Mouse (Mus musculus) layer of hippocampus, adult 8-10 months (tissue): ENCODE results near the gene Camkv. TPM values are rescaled to one million over a fixed set of nuclear protein-coding genes. Genes with fewer than 3 reads are reported as not detected.

Experiments used
- DNase-seq, 2 experiments: peaks; one replicate each; pipeline ENCODE4 v3.0.0; 2022; ENCODE audit warnings: low spot score in 2 of 2
- total RNA-seq, 4 experiments: library from RNA; stranded (reverse); gene quantifications; 2 replicates each; pipeline ENCODE4 v1.2.4; 2022

Gene Camkv
- total RNA-seq, 4 experiments from 2014 or later = 470 to 535 (median 505) TPM

DNA sequence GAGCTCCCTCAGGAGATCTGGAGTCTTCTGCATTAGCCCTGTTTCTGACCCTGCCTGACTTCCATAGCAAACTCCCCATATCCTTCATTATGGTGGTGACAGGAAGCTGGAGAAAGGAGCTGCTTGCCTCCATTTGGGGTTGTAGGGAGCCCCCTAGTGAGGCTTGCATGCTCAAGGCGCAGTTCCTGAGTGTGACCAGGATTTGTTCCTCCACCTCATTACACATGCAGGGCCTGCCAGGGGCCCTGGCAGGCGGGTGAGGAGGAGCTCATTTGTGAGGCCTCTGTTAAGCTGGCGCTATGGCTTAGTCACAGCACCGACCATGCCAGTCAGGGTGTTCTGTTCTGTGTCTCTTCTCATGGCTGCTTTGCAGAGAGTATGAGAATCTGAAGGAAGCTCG, 26.4 kb downstream of the Camkv start:
- DNase-seq = peak; percentile 74 to 81

DNA sequence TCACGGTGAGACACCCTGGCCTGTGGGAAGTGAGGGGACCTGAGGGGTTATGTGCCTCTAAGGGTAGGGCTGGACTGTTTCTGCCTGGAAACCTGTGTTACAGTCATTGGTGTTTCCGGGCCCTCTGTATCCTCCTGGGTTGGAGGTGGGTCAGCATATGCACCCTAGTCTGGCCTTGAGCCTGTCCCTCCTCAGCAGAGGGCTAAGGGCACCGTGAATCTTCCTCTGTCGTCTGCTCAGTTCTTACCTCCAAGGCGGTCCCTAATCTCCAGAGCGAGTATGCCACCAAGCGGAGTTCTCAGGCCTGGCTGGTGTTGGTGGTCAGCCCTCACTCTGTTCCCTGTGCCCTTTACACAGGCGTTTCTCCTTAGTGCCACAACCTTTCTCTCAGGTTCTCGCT, 27.4 kb downstream of the Camkv start:
- no peak for DNase-seq

DNA sequence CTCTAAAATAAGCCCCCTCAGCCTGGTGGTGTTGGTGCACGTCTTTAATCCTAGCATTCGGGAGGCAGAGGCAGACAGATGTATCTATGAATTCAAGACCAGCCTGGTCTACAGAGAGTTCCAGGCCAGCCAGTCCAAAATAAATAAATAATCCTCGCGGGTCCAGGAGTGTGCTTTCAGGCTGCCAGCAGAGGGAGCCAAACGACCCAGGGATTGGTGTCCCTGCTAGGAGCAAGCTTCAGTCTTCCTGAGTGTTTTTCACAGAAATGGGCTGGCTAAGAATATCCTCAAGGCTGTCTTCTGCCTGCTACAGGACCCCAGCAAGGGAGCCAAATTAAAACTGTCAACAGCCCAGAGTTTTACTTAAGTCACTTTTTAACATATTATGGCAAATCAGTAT, 28.2 kb downstream of the Camkv start:
- DNase-seq = peak; percentile 65 to 72

DNA sequence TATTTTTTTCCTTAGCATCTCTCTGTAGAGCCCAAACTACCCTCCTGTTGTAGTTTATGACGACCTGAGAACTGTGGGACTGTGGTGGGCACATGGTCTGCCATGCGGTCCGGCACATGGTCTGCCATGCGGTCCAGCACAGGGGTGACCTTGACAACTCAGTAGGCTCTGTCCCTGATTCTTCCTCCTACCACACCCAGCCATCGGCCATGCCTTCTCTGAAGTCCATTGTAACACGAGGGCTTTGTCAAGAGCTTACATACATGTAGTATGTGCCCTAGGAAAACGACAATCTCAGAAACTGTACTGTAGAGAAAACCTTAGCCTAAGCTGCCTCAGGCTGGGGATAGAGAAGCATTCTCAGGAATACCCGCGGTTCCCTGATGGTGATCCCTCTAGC, 29.2 kb downstream of the Camkv start:
- DNase-seq = no peak

DNA sequence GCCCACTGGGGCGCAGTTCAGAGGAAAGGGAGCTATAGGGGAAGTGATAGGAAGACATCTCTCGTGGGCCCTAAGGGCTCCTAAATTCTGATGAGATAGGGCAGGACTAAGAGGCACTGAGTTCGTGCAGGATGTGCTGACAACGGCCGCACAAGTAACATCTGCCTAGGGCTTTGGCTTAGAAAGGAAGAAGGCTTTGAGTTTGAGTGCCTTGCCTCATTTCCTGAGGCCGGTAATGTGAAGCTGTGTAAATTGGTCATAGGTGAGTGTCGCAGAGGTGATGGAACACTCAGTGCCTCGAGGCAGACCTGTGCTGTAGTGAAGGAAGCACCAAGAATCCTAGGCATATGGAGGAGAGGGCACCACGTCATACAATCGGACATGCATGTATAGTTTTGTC, 31.2 kb downstream of the Camkv start:
- no peak for DNase-seq

DNA sequence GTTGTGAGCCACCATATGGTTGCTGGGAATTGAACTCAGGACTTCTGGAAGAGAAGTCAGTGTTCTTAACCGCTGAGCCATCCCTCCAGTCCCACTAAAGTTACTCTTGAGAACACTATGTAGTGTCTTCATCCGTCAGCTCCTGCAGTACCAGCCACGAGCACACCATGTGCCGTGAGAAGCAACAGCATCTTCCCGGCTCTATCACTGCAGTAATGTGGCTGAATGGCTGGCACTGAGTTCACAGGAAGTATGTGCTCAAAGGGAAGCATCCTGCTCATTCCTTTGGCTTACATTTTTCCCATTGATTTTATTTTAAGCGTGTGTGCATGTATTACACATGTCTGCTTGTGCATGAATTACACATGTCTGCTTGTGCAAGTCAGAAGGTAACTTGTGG, 32.0 kb downstream of the Camkv start:
- no peak for DNase-seq

DNA sequence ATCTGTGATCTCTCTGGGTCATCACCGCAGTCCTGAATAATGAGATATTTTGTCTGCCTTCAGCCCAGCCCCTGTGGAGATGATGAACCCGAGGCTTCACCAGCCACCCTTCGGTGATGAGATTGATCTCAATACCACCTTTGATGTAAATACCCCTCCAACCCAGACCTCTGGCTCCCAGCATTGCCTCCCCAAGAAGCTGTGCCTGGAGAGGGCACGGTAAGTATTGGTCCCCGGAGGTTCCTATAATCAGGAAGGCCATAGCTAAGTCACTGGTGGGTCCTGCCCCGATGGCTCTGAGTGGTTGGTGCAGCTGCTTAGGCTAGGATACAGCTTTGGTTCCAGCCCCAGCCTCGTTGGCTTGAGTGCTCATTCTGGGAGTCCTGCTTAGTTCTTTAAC, 33.1 kb downstream of the Camkv start:
- no peak for DNase-seq

DNA sequence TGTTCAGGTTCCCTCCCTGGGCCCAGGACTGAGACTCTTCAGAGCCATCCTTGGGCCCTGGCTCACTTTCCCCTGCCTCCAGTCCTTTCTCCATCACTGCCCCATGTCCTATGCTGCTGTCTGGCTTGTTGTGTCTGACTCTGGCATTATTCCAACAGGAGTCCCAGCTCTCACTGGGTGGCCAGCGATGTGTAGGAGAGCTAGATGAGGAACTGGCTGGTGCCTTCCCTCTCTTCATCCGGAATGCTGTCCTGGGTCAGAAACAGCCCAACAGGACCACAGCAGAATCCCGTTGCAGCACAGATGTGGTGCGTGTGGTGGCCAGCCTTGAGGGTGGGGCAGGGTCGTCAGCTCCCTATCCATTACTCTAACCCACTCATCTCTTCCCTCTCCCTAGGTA, 34.8 kb downstream of the Camkv start:
- DNase-seq = no peak

DNA sequence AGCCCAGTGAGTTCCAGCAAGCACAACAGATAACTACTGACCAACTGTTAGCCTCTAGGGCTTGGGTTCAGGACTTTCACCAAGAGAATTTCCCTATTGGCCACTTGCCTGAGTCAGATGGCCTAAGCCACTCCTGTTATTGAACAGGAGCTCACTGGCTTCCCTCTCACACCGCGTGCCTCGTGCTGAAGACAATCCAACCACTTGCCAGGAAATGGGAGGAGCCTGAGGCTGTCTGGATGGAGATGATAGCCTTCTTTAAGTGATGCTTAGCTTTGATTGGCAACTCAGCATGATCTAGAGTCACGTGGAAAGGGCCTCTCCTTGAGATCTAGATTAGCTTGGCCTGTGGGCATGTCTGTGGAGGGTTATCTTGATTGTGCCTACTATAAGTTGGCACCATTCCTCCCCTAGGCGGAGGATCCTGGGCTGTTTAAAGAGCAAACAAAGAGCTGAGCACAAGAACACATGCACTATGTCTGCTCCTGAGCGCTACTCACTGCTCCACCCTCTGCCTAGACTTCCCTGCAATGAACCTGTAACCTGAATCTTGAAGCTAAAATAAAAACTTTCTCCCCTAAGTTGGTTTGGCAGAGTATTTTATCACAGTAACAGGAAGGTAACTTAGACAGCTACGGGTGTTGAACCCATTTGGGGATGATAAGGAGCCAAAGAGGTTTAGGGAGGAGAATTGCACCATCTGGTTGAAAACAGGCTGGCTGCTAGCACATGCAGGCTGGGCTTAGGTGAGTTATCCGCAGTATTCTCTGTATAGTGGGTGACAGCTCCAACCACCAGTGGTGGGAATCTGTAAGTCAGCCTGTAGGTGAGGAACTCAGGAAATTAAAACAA, 36.4 kb downstream of the Camkv start:
- DNase-seq = no peak

DNA sequence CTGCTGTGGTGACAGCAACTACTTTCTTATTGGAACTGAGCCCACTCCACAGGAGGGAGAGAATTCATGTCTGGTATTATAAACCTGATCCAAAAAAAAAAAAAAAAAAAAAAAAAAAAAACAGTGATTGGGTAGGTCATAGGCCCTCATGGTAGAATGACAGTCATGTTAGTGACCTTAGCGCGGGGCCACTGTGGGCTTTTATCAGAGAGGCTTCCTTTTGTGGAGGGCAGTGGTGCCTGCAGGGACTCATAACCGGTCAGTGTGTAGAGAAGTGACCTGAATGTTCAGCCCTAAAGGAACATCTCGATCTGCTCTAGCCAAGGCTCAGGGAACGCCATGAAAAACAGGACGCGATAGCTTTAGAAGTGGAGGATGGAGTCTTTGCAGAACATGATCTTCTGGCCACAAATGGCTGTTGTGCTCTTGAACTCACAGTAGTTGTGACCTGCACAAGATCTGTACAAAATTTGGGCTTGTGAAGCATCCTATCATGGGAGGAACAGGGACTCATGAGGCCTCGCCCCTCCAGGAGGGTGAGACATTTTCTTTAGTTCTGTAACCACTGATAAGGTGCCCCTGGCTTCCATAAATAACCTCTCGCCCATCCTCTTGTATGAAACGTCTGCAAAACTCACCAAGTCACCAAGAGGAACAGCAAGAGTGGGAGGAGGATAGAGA, 39.2 kb downstream of the Camkv start:
- DNase-seq = no peak

DNA sequence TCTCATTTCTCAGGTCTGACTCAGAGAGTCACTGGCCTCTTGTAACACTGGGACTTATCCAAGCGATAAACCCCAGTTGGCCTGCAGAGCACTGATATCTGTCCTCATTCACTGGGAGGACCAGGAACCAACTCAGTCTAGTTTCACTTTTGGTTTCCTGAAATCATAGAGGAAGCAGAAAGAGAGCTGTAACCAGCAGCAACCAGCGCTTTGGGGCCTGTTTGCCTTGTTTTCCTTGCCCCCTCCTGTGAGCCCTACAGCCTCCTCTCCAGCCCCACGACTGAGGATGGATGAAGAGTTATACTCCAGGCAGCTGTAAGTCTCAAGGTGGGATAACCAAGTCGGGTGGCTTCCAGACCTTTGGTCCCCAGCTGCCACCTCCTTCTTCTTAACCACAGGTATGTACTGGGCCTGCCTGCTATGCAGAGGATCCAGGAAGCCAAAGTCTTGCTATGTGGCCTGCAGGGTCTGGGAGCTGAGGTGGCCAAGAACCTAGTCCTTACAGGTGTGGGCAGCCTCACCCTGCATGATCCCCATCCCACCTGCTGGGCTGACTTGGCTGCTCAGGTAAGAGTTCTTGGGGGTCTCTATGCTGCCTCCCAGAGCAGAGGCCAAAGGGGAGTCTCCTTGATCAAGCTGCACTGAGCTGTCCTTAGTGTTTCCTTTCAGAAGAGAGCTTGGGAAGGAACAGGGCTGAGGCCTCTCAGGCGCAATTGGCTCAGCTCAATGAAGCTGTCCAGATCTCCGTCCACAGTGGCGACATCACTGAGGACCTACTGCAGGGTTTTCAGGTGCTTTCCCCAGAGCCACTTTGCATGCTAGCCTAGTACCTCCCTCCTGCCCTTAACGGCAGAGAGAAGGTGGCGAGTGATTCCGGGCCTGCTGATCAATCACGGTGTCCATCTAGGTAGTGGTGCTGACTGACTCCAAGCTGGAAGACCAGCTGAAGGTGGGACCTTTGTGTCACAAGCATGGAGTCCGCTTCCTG, 40.2 kb downstream of the Camkv start, which contains the start of gene Uba7:
Gene Uba7, plus strand, starts transcription at position 107 of the 988 bp plus-strand sequence.
- DNase-seq = no peak

DNA sequence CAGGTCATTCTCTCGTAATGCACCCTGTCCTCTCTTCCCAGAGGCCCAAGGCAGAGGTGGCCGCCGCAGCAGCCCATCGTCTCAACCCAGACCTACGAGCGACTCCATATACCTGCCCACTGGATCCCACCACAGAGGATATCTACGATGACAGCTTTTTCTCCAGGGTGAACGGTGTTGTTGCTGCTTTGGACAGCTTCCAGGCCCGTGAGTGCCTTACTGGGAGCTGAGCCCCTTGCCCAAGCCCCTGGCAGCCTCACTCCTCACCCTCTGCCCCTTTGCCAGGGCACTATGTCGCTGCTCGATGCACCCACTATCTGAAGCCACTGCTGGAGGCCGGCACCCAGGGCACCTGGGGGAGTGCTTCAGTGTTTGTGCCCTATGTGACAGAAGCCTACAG, 43.3 kb downstream of the Camkv start:
- DNase-seq = no peak

DNA sequence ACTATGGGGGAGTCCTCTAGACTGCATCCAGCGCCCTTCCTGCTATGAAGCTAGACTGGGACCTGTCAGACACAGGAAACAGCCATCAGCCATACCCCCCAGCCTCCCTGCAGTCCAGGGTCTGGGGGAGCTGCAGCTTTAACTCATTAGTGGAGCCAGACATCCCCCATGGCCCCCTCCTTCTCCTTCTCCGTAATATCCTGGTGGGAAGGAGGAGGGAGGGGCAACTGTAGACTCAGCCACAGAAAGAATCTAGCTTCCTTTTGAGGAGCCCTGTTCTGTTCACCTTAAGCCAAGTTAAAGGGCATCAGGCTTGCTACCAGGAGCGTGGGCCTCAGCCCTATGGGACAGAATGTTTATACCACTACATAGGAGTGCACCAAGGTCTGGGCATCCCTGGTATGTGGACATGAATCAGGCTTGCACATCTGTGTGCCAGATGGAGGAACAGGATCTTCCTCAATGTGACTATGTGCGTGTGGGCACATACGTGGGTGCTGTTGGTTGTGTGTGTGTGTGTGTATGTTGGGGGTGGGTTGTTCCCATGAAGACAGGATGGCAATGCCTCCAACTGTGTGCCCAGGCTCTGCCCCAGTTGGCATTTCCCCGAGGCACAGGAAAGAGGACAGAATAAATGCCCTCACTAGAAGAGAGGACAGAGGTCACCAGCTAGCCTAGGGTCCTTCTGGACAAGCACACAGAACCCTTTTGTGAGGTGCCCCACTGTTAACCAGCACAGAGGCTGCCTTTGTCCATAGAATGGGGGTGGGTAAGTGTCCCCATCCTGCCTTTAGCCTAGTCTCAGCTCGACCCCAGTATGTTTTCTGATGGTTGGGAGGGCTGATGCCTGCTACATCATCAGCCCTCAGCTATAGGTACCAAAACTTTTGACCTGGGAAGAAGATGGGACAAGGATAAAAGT, 46.5 kb downstream of the Camkv start:
- peak; percentile 67 to 70 for DNase-seq

DNA sequence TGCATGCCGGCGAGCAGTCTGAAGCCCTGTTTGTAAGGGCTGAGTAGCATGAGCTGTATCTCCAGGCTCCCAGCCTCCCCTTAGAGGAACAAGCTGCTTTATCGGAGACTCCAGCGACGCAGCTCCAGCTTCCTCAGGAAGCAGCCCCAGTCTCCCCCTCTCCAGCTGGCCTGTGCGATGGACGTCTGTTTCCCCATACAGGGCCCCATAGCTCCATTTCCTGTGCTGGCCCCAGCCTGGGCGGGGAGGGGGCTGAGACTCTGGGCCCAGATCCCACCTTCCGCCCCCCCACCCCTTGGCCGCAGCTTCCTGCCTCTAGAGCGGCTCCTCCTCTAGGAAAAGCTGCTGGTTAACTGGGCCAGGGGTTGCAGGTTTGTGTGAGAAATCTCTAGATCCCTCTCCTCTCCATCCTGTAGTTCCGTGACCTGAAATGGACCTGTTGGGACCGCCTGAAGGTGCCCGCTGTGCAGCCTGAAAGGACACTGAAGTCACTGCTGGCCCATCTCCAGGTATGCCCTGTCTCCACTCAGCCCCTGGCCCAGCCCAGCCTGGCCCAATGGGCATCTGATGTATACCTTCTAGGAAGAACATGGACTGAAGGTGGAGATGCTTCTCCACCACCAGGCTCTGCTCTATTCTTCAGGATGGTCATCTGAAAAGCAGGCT, 47.3 kb downstream of the Camkv start, which contains the start of gene Gm20661:
Gene Gm20661, plus strand, starts transcription at position 378 of the 666 bp plus-strand sequence.
- DNase-seq = peak in 1 of 2 experiments; percentile 56

DNA sequence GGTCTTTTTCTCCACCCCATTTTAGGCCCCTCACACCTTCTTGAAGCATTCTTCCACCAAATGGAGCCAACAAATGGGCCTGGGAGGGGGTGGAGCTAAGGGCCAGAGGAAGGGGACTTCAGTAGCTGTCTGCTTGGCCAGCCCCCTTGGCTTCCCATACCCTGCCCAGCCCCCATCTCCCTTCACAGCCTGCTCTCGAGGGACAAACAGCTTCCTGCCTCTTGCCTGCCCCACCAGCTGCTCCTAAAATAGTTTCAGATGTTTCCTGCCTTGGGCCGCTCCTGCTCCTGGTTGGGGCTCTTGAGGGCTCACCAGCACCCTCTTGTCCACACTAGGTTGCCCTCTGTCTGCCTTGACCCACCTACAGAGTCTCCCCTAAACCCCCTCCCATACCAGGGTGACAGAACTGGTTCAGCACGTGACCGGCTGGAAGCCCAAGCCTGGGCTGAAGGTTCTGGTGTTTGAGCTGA, 48.0 kb downstream of the Camkv start:
- DNase-seq = peak in 1 of 2 experiments; percentile 32

DNA sequence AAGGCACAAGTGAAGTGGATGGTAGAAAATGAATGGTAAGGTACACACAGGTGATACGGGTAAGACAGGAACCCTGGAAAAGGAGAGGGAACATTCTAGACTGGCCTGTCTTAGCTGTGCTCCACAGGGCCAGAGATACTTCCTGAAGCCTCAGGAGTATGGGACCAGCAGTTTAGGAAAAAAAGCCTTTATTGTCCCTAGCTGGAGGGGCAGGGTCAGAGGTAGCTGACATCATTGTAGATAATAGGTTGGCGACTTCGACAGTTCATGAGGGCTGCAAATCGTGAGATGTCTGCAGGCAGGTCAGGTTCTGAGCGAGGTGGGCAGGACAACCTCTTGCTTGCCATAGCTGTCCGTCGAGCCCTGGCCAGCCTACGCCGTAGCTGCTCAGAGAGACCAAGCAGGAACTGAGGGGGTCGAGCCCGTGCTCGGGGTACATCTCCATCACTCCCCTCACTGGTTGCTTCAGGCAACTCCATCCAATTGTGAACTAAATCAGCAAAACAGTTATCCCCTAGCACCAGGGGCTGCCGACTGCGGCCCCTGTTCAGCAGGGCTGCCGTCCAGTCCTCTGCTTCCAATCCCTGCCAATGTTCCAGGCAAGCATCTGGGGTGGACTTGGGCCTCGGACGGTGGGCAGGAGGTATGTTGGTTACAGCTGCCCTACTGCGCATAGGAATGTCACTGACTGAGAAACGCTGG, 48.7 kb downstream of the Camkv start:
- DNase-seq = no peak

DNA sequence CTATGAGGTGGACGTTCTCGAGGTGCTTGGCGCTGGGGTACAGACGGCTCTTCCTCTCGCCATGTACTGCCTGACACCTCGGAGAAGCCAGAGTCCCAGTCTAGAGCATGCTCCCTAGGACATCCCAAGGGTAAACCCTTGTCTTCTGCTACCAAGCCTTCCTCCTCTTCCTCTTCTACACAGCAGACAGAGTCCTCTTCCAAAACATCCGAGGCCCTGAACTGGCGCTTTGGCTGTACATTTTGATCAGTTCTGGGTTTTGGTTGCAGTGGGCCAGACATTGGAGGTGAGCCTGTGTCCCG, 49.2 kb downstream of the Camkv start:
- no peak for DNase-seq

DNA sequence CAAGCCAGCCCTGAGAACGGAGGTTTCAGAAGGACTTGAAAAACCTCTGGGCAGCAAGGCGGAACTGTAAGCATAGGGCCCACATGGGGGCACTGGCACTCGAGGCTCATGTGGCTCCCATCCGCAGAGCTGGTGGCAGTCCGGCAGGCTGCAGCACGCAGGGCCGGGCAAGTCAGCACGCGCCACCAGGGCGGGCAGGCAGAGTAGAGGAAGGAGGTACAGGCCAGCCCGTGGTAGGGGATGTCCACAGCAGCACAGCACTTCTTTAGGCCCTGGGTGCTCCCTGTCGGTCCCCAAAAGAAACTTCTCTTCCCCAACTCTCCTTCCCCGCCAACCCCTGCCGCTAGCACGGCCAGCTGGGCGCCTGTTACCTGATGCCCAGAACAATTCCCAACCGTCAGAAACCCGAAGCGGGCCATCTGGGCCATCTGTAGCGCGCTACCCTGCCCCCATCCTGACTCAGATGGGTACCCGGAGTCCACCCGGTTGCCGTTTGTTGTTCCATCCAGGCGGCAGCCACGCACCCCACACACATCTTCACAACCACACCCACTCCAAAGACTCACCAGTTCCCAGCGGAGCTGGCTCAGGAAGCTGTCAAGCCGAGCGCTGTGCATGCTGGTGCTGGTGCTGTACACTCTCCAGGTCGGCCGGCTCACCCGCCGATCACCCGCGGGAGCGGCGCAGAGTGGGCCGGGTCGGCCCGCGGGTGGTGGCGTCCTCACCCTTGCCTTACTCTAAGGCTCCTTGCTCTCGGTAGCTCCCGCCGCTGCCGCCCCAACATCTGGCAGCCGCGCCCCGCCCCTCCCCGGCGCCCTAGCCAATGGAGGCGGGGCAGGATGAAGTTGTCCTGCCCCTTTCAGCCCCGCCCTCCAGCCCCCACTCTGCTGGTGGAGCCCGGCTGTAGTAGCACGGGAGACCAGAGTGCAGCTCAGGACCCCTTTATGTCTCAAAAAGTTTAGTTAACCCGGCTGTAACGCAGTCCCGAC, 50.0 kb downstream of the Camkv start, which contains the start of gene Inka1:
Gene Inka1, minus strand, starts transcription at position 749 of the 989 bp plus-strand sequence.
- DNase-seq = peak; percentile 69 to 74
